Mouse (Mus musculus) layer of hippocampus, adult 18-20 months (tissue): Measurements from ENCODE around the gene Limd2. TPM values are rescaled to one million over a fixed set of nuclear protein-coding genes. Genes with fewer than 3 reads are reported as not detected.

ENCODE experiments used
- DNase-seq, 2 experiments: peaks; one replicate each; pipeline ENCODE4 v3.0.0; 2022; ENCODE audit warnings: low spot score in 2 of 2
- total RNA-seq, 2 experiments: library from RNA; stranded (reverse); gene quantifications; 2 replicates each; pipeline ENCODE4 v1.2.3; 2021

Gene Limd2
- total RNA-seq, 2 experiments from 2014 or later = 144 to 147 TPM

DNA sequence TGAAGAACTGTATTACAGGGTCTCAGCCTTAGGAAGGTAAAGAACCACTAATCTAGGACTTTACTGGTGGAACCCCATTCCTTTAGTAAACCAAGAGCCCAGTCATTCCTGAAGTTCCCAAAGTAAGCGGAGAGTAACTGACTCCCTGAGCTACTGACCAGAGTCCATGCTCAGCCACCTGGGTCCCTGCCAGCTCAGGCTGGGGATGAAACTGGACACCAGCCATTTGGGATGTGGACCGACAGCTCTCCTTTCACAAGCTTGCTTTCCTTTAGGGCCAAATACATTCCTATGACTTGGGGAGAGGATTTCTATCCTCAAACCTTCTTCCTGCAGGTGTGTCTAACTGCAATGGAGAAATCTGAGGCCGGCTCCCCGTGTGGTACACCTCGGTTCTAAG is 13.7 kb upstream of the Limd2 start:
- no peak for DNase-seq

DNA sequence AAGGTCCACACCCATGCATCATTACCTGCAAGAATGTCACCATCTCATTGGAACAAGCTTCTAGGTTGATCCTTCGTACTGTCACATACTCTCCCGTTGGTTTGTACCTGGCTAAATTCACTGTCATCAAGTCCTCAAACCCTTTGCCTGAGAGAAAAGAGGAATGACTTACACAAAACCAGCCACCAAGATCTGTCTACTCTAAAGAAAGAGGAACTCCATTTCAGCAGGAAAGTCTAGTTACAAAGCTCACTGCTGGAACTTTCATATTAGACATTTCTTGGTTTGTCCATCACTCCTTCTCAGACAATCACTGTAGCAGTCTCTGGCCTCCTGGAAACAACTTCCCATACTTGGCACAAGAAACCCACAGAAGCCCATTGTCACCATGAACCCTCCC is 12.6 kb upstream of the Limd2 start:
- DNase-seq = no peak

DNA sequence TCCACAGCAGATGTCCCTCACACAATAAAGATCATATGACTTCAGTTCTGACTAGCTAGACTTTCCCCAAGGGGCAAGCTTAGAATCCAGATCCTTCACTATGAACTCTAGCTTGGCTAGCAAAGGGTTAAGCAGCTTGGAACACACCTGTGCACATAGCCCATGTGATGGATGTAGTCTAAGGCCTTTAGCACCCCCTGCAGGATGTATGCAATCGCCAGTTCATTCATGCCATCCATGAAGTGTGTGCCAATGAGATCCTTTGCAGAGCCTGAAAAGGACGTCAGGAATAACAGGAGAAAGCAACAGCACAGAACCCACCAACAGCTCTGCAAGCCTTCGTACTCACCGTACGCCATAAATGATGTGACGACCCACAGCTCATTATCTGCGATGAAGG is 10.1 kb upstream of the Limd2 start:
- no peak for DNase-seq

DNA sequence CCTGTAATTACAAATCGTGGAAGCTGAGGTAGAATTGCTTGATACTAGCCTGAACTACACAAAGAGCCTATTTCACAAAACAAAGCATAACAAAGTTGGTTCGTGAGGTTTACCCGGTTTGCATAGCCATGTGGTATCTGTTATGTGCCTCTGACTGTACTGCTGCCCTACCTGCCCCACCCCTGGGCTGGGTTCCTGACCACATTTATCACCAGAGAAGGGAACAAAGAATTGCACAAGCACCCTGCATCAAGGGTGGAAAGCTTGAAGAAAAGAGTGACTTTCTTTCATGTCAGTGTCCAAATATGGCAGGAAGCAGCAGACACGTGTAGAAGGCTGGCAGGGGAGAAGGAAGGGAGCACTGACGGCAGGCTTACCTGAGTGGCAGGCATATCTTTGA is 6.8 kb upstream of the Limd2 start:
- DNase-seq = no peak

DNA sequence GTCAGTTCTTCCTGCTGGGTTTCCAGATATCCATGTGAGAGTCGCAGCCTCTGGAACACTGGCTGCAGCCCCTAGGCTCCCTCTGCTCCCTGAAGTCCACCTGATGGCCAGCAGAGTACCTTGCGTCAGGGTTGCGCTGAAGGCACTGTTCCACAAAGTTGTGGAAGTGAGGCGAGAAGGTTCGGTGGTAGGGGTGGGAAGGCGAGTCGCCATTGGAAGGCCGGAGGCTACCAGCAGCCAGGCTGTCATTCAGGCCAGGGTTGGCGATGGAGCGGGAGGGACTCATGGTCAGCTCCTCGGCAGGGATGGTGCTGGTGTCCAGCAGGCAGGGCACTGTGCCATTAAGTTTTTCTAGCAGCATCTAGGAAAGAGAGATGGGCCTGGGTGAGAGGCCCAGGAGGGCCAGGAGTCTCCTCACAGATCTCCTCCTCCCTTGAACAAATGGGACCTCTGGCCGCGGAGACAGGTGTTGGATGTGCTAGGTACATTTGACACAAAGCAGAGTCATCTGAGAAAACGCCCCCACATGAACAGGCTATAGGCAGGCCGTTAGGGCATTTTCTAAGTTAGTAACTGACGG is 4.0 kb upstream of the Limd2 start:
- no peak for DNase-seq

DNA sequence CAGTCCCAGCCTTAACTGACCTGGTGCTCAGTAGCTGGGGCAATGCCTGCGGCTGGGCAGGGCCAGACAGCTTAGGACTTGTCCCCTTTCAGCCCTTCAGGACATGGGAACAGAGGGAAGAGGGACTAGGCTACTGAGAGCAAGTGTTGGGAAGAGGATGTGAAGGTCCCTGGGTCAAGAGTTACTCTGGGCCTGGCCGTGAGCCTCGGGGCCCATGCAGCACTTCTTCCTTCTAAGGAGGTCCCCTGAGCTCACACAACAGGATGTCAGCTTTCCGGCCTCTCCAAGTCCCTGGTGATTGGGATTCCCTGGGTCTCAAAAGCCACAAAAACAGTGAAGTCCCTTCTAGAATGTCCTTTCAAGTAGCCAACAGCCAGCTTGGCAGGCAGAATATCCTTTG is 2.9 kb upstream of the Limd2 start:
- DNase-seq = no peak

DNA sequence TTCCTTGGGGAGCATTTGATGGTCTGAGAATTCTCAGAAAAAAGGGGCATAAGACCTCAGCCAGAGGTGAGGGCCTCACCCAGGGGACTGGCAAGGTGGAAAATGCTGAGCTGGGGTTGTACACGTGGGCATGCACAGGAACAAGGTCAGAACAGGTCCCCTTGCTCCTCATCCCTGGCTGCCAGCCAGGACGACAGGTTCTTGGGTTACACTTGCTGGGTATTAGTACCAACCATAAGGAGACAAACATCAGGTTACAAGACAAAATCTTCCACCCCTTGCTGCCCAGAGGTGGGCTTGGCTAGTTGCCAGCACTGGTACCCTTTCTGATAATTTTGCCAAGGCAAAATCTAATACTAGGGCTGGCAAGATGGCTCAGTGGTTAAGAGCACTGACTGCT is 1.6 kb upstream of the Limd2 start:
- DNase-seq = no peak

DNA sequence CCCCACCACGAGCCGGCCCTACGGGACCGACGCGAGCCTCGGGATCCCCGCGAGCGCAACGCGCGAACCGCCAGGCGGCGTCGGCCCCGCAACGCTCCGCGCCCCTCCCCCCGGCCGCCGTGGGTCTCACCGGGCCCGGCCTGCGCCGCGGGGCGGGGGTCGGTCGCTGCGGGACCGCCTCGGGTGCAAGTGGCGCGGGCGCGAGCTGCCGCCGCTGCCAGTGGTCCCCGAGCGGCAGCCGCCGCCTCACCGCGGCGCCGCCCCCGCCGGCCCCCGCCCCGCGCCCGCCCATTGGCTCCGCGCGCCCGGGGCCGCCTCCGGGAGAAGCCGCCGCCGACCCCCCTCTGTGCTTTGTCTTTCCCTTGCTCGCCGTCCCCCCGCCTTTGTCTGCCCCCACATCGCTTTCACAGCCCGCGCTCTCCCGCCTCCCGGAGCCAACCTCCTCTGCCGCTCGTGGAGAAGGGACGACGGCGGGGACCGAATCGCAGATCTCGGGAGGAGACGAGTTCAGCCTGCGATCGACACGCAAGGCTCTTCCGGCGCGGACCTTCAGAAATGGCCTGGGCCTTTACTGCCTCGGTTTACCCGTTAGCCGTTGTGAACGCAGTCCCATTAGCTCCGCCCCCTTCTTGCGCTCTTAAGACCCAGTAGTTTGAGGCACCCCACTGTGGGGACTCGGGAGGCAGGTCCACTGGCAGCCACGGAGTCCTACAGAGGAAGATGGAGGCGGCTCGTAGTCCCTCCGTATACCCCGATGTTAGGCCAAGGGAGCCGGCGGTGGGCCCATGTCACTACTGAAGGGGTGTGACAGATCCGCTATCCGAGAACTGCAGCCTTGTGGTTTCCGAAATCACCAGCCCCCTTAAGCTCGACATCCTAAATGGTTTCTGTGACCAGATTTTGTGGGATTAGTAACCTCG is 479 bp downstream of the Limd2 start:
- peak; percentile 80 to 90 for DNase-seq

DNA sequence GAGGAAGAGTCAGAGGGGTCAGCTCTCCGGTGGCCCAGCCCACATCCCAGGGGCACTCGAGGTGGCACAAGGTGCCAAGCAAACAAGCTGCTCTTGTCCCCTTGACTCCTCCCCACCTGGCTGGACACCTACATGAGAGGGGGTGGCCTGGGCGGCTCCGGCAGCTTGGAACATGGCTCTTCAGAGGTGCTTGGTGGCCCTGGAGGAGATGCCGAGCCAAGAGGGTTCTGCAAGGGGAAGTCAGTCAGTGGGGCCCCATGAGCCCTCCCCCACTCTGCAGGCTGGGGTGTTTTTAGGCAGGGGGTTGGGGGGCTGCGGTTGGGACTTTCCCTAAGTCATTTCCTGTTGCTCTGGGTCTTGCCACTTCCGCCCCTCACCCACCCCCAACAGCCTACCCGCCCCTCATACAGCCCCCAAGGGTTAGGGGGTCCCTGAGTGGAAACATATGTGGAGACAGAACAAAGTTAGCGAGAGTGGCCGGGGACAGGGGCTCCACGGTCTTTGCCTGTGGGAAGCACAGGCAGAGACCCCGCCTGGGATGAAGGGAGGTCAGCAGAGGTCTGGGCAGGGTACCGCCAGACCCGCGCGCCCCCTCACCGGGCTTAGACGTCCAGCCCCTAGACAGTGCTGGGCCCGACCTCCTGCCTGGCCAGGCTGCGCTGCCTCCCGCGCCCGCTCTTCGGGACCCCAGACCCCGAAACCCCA is 1.3 kb downstream of the Limd2 start:
- peak in 1 of 2 experiments; percentile 52 for DNase-seq

DNA sequence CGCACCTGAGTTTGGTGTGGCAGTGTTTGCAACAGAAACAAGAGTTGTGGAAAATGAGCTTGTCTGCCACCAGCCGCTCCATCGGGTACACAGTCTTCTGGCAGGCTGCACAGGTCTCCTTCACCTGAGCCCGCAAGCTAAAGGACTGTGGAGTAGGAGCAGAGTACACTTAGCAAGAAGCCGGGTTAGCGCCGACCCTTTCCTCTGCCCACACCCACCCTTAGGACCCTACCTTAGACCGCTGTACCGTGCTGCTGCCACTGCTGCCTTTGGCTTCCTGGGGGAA is 1.8 kb downstream of the Limd2 start:
- DNase-seq = peak in 1 of 2 experiments; percentile 45

DNA sequence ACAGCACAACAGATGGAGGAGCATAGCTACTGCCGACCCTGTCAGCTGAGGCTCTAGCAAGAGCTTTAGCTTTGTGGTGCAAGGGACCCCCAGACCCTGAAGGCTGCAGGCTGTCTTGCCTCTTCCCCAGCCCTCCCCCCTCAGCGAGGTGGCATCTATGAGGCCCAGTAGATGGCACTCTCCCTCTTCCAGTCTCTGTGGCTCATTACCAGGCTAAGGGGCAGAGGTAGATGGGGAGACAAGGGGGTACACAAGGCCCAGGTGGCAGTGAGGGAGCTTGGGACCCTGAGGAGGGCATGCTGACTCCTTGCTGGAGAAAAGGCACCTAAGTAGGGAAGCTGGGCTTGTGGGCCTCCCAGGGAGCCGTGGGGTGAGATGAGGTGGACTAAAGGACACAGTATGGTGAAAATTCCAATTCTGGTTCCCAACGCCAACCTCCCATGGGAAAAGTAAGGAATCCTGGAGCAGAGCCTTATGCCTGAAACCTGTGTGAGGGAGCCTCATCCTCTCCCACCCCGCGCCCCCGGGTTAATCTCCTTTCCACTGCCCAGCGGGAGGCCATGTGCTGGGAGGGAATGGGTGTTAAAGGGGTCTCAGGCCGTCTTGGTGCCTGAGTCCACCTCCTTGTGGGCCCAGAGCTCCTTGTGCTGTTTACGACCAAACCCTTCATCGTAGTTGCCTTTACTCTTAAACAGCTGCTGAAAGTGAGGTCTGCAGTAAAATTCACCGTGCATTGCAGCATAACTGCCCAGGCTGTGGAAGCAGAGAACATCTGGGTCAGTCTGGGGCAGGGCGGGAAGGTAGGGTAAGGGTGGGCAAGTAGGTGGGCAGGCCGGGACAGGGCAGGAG is 2.4 kb downstream of the Limd2 start:
- DNase-seq = peak in 1 of 2 experiments; percentile 69

DNA sequence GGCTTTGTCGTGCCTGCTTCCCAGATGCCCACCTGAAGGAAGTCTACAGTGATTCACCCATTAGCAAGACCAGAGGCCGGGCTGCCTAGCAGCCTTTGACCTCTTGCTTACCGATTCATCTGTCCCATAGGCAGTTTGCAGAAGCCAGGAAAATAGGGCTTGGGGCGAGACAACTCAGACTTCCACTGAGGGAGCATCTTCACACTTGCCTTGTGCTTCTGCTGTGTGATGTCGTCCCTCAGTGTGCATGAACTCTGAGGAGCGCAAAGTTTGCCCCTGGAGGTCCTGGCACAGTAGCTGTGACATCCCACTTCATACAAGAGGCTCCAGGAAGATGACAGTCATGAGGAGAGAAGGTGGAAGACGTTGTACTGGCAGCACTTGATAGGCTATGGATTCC is 3.5 kb downstream of the Limd2 start:
- DNase-seq = peak in 1 of 2 experiments; percentile 19

DNA sequence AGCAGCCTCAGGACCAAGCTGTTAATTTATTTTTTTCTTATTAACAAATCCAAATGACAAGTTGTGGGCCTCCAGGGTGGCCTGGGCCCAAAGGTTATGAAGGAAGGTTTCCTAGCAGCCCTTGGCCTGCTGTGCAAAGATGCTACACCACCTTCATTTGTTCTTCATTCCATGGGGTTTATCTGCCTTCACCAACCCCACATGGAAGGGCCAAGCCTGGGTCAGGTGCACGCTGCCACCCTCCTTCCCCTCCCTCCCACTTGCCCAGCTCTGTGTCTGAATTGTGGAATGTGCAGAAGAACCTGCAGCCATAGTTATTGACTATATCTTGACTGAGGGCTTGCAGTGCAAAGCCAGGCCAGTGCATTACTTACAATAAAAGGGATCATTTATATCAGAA is 4.4 kb downstream of the Limd2 start:
- DNase-seq = no peak

DNA sequence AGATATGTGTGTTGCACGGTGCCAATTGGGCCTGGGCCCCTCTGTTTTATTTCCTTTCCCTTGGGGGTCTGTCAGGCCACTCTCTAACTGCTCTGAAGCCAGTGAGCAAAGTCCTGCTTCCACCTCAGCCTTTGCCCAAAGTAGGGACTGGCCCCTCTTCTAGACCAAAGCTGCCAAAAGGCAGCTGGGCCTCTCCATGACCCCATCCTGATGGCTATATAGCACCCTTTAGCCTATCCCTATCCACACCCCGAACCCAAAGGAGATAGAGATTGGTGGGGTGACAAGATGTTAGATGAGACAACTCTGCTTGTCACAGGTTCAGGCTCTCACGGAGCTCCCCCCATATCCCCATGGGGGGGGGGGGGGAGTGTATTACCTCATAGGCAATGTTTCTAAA is 4.9 kb downstream of the Limd2 start:
- no peak for DNase-seq

DNA sequence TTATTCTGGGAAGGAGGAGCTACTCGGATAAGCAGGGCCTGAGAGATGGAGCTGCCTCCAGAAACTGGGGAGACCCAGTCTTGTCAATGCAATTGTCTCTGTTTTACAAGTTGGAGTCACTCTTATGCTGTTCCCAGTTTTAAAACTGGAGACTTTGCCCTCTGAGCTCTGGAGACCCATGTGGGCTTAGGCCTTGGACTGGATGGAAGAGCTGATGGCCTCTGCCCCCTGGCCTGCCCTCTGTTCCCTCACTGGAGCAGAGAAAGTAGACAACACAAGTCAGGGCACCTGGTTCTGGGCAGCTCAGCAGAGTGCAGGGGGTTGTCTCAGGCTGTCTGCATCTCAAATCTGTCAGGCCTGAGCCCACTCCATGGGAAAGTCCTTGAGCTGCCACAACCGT is 5.9 kb downstream of the Limd2 start:
- DNase-seq = no peak

DNA sequence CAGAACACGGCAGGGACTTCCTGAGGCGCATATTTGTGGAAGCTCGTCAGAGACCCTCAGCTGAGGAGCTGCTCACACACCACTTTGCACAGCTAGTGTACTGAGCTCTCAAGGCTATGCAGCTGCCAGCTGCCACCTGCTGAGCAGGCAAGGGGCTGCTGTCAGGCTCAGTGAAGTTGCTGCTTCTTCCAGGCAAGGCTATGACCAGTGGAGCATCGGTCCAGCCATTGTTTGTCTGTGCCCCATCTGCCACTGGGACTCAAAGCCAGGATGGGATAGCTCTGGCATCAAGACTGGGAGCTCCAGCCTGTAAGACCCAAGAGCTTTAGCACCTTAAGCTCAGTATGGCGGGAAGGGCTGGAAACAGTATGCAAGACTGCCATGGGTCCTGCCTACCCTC is 6.6 kb downstream of the Limd2 start:
- peak in 1 of 2 experiments; percentile 20 for DNase-seq

DNA sequence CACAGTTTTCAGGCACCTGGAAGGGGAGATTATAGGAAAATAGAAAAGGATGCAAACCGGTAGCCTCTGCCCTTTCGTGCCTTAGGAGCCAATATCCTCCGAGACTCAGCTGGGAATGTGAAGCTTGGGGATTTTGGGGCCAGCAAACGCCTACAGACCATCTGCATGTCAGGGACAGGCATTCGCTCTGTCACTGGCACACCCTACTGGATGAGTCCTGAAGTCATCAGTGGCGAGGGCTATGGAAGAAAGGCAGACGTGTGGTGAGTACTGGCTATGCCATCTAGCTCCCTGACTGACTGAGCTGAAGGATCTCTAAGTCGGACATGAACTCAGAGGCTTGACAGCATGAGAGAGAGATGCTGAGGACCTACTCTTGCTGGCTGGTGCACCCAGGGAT is 8.5 kb downstream of the Limd2 start:
- DNase-seq = peak; percentile 69 to 86

DNA sequence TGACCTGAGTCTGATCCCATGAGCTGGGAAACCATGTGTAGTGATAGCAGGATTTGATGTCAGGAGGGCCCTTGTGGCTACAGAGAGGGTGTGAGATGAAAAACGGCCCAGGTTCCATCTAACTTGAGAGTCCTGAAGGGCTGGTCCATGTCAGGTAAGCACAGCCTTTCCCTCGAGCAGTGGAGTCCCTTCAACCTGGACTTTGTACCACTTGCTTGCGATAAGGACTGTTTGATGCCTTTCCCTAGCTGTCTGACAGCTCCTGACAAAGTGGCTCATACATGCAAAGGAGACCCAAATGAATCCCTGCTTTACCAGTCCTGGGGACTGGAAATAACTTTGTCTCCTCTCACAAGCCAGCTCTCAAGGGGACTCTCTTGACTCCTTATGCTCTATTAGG is 9.4 kb downstream of the Limd2 start:
- no peak for DNase-seq

DNA sequence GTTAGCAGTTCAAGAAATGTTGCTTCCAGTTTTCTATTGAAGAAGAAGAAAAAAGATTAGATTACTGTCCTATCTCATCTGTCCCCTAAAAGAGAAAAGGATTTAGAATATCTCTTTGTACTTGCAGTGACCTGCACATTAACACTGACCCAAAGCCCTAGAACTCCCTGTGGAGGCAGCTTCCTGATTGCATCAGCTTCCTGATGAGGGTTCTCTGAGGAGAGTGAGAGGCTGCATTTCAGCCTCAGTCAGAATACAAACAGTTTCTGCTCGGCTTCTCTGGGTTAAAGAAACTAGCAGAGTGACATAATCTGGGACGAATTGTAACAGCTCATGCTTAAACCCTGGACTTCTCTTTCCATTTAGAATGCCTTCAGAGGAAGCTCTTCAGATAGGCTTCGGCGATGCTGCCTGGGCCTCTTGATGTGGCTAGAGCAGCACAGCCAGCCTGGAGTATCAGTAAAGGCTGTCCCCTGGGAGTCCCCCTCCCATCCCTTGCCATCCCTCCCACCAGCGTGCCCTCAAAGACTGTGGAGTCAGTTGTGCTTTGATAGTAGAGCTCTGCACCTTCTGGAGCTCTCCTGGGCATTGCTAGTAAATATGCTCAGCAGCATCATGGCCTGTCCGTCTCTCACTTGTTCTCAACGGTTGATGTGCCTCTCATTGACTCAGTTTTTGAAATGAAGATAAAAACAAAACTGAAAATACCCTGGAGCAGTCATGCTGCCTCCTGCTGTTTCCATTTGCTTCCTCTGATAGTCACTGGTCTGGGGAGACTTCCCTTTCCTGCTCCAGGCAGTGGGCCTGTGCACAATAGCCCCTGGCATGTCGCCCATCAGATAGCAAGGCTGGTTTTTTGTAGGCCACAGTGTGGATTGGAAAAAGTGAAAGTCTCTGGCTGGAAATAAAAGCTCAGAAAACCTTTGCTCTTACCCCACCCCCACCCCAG is 25.8 kb downstream of the Limd2 start:
- peak in 1 of 2 experiments; percentile 18 for DNase-seq

DNA sequence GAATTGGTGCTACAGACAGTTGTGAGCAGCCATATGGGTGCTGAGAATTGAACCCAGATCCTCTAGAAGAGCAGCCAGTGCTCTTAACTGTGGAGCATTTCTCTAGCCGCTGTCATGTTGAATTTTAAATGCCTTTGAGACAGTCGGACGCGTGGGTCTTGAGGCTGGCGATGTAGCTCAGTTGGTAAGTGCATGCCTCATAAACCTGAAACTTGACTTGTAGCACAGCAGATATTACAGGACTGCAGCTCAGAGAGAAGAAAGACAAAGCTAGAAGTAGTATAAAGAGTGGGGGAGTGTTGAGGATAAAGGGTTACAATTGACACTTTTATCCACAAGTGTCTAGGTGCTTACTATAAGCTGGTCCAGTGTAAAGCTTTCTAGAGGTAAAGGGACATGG is 28.1 kb downstream of the Limd2 start:
- no peak for DNase-seq
